13 mouse cellular contexts compared by ENCODE assay signal in genomic region chr10:7187881-7188280, GRCm38 (mm10). TPM values are rescaled to one million over a fixed set of nuclear protein-coding genes. Genes with fewer than 3 reads are reported as not detected.
A peak's percentile ranks its signal among the peaks of the same experiment; 100 is the strongest.
DNase-seq lines count a peak whose midpoint lies in the region; ATAC-seq lines count a peak whose summit lies in the region.
"Had no signal": no experiment of that assay in that cellular context is flagged by ENCODE, and none has a peak within 500 bp of the region (broad histone marks: within the 10 kb centered on the region; RNA-seq: fewer than 3 reads in every experiment).

No protein-coding gene starts in this region.

- no peaks in the 10 kb centered on the region for H3K9me3 ChIP-seq in lung, embryonic 16.5 days (ENCODE audit: control insufficient read depth, low read length)
- H3K9me3 ChIP-seq in stomach, embryonic 16.5 days (replicated peaks; ENCODE audit: control insufficient read depth, low read length), result peaks cover 5% of the 10 kb centered on the region; the same call in 1 of the 2 replicates
- H3K9me3 ChIP-seq: embryonic facial prominence, embryonic 13.5 days; midbrain, embryonic 10.5 days had no signal

- DNase-seq in lung, postnatal 25 days (ENCODE audit: low spot score), result no peak
- DNase-seq in embryo, embryonic 9.5 days (ENCODE audit: extremely low spot score), result peak; percentile 10
- peak; percentile 32 for DNase-seq in heart, postnatal 4 days
- no peak for DNase-seq in layer of hippocampus, adult 18-20 months (ENCODE audit: low spot score in 2 of 2)
- DNase-seq in Muller cell, postnatal 12 days (ENCODE audit: inconsistent ontology term), result no peak
- DNase-seq: cerebellum, adult 11-12 months; right cerebral cortex, adult 18-20 months; thymus, postnatal 36 days had no signal

- H3K9ac ChIP-seq in lung, embryonic 16.5 days (ENCODE audit: low read length), result no peak overlapping the region
- no peak overlapping the region for H3K9ac ChIP-seq in stomach, embryonic 16.5 days (ENCODE audit: low read length)
- H3K9ac ChIP-seq: embryonic facial prominence, embryonic 13.5 days had no signal

- H3K4me2 ChIP-seq in lung, embryonic 16.5 days (ENCODE audit: low read depth, low read length), result no peak overlapping the region
- no peak overlapping the region for H3K4me2 ChIP-seq in stomach, embryonic 16.5 days (ENCODE audit: low read depth, low read length)
- H3K4me2 ChIP-seq: embryonic facial prominence, embryonic 13.5 days; liver, embryonic 11.5 days had no signal

- peaks cover 15% of the 10 kb centered on the region for H3K4me1 ChIP-seq in lung, embryonic 16.5 days (replicated peaks; ENCODE audit: control insufficient read depth, insufficient read depth, low read length)
- H3K4me1 ChIP-seq in stomach, embryonic 16.5 days (ENCODE audit: control insufficient read depth, insufficient read depth, low read length), result peaks cover 37% of the 10 kb centered on the region

- no peak overlapping the region for H3K27ac ChIP-seq in lung, embryonic 16.5 days (ENCODE audit: low read length)
- no peak overlapping the region for H3K27ac ChIP-seq in stomach, embryonic 16.5 days (ENCODE audit: low read length)
- H3K27ac ChIP-seq: embryonic facial prominence, embryonic 13.5 days; midbrain, embryonic 10.5 days had no signal

- no peaks in the 10 kb centered on the region for H3K36me3 ChIP-seq in lung, embryonic 16.5 days (ENCODE audit: control insufficient read depth, insufficient read depth, low read length)
- no peaks in the 10 kb centered on the region for H3K36me3 ChIP-seq in stomach, embryonic 16.5 days (ENCODE audit: control insufficient read depth, insufficient read depth, low read length)
- H3K36me3 ChIP-seq: embryonic facial prominence, embryonic 13.5 days; midbrain, embryonic 10.5 days had no signal

- H3K4me3 ChIP-seq in lung, embryonic 16.5 days (ENCODE audit: low read length), result no peak overlapping the region
- no peak overlapping the region for H3K4me3 ChIP-seq in stomach, embryonic 16.5 days (replicated peaks; ENCODE audit: low read length)
- H3K4me3 ChIP-seq: embryonic facial prominence, embryonic 13.5 days; midbrain, embryonic 10.5 days had no signal

- peak; percentile 60 for ATAC-seq in lung, embryonic 16.5 days (ENCODE audit: low read depth)
- peak; percentile 33; the same call in 1 of the 2 replicates for ATAC-seq in stomach, embryonic 16.5 days (ENCODE audit: insufficient read depth, low FRiP score)

- WGBS in lung, embryonic 16.5 days, result 36% methylated on average over 7 of the region's 7 CpGs
- WGBS in stomach, embryonic 16.5 days, result 40% methylated on average over 7 of the region's 7 CpGs

- no peaks in the 10 kb centered on the region for H3K27me3 ChIP-seq in lung, embryonic 16.5 days (ENCODE audit: control insufficient read depth, insufficient read depth, low read depth, low read length)
- H3K27me3 ChIP-seq in stomach, embryonic 16.5 days (ENCODE audit: control insufficient read depth, insufficient read depth, low read length), result no peaks in the 10 kb centered on the region
- H3K27me3 ChIP-seq: embryonic facial prominence, embryonic 13.5 days had no signal

RNA-seq across cellular contexts. Expression of gene Cnksr3, which starts 24.2 kb away (rescaled TPM):
- 10.1 and 11.0 TPM in 2 replicates for polyA plus RNA-seq in lung, embryonic 16.5 days (2015; fragmentation: Nextera tagmentation; extraction: Ambion mirVana)
- total RNA-seq in heart, postnatal 4 days (2021), result 10 to 100 TPM; 25.7 to 28.7 TPM
- polyA plus RNA-seq in stomach, embryonic 16.5 days (2015; fragmentation: Nextera tagmentation; extraction: Ambion mirVana), result 14.1 and 14.8 TPM in 2 replicates
- 1 to 10 TPM; 3.7 to 4.6 TPM for total RNA-seq in layer of hippocampus, adult 18-20 months (2021)

Comparison
In these comparisons a context has a peak if more than half of its experiments do, and no peak if none do; other contexts are left out.
1. DNase-seq: peak in embryo, embryonic 9.5 days (single experiment) and heart, postnatal 4 days (single experiment); none in lung, postnatal 25 days (single experiment), layer of hippocampus, adult 18-20 months (0 of 2) and Muller cell, postnatal 12 days (single experiment).
2. RNA of gene Cnksr3, which starts 24.2 kb away (total RNA-seq): 25.7 to 28.7 TPM in heart, postnatal 4 days; 3.7 to 4.6 TPM in layer of hippocampus, adult 18-20 months; every median in the first group is over 4 times any median in the second.